ENCODE assay signal across 24 mouse cellular contexts in the genomic region with DNA sequence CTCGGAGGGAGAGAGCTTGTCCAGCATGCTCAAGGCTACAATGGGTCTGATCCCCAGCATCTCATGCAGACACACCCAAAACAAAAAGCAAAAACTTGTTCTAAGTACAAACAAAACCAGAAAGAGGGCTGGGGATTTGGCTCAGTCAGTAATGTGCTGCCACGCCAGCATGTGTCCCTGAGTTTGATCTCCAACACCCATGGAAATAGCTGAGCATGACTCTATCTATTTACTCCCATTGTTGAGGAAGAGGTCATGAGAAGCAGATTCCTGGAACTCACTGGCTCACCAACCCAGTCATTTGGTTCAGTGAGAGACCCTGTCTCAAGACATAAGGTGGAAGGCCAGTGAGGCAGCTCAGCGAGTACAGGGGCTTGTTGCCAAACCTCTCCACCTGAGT. TPM values are rescaled to one million over a fixed set of nuclear protein-coding genes. Genes with fewer than 3 reads are reported as not detected.
DNase-seq lines count a peak whose midpoint lies in the region; ATAC-seq and TF ChIP-seq lines count a peak whose summit lies in the region.
"Had no signal": no experiment of that assay in that cellular context is flagged by ENCODE, and none has a peak within 500 bp of the region (broad histone marks: within the 10 kb centered on the region; RNA-seq: fewer than 3 reads in every experiment).

No protein-coding gene starts in this region.

- no peak for TF ChIP-seq CTCF in gastrocnemius, adult 2 months (IDR thresholded peaks at IDR 0.05)
- no peak for TF ChIP-seq CTCF in heart, postnatal 0 days (IDR thresholded peaks at IDR 0.05; ENCODE audit: low read depth)
- TF ChIP-seq CTCF in liver, postnatal 0 days (IDR thresholded peaks at IDR 0.05; ENCODE audit: low read depth), result no peak

- peak overlapping the region; percentile 84; the same call in 1 of the 2 replicates for H3K27ac ChIP-seq in gastrocnemius, adult 2 months
- H3K27ac ChIP-seq in heart, postnatal 0 days (ENCODE audit: low read depth), result peak overlapping the region; percentile 91
- 0 out of 2 replicates have a peak overlapping the region, but pooled peaks have one; percentile 16 for H3K27ac ChIP-seq in liver, postnatal 0 days (ENCODE audit: low read depth)
- no peak overlapping the region for H3K27ac ChIP-seq in liver, embryonic 11.5 days (ENCODE audit: low read depth, low read length)
- H3K27ac ChIP-seq: forebrain, embryonic 10.5 days; forebrain, embryonic 13.5 days; hindbrain, embryonic 10.5 days; hindbrain, embryonic 13.5 days; intestine, embryonic 15.5 days had no signal

- H3K9ac ChIP-seq in heart, postnatal 0 days (replicated peaks; ENCODE audit: low read depth, low read length), result no peak overlapping the region
- H3K9ac ChIP-seq in liver, postnatal 0 days (replicated peaks), result no peak overlapping the region
- H3K9ac ChIP-seq in liver, embryonic 11.5 days (ENCODE audit: low read depth, low read length), result no peak overlapping the region
- H3K9ac ChIP-seq: forebrain, embryonic 13.5 days; hindbrain, embryonic 13.5 days; intestine, embryonic 15.5 days had no signal

- H3K27me3 ChIP-seq in heart, postnatal 0 days (ENCODE audit: control insufficient read depth, insufficient read depth, low read length), result no peaks in the 10 kb centered on the region
- no peaks in the 10 kb centered on the region for H3K27me3 ChIP-seq in liver, postnatal 0 days (ENCODE audit: insufficient read depth, low read length)
- no peaks in the 10 kb centered on the region for H3K27me3 ChIP-seq in liver, embryonic 11.5 days (replicated peaks; ENCODE audit: control insufficient read depth, insufficient read depth, low read length)
- H3K27me3 ChIP-seq: CH12.LX; forebrain, embryonic 13.5 days; hindbrain, embryonic 13.5 days; intestine, embryonic 15.5 days had no signal

- H3K4me2 ChIP-seq in heart, postnatal 0 days (ENCODE audit: low read depth, low read length), result no peak overlapping the region
- H3K4me2 ChIP-seq in liver, postnatal 0 days (ENCODE audit: low read depth, low read length), result no peak overlapping the region
- no peak overlapping the region for H3K4me2 ChIP-seq in liver, embryonic 11.5 days
- H3K4me2 ChIP-seq: forebrain, embryonic 13.5 days; heart, embryonic 11.5 days; hindbrain, embryonic 13.5 days; intestine, embryonic 15.5 days had no signal

- intact Hi-C loops in gastrocnemius, adult 2 months (cut with DNase I), result loop anchor here (5.0 kb wide), 1 partner anchor 39 kb away; the partner anchor contains the start of gene Insr
- intact Hi-C loops in gastrocnemius, postnatal 14 days (cut with DNase I; ENCODE audit: low total_unique reads), result no loop called here
- intact Hi-C loops in heart, postnatal 14 days (cut with DNase I), result loop anchor here (5.0 kb wide), 1 partner anchor 39 kb away; the partner anchor contains the start of gene Insr

- 71% methylated on average over 3 of the region's 3 CpGs for WGBS in heart, postnatal 0 days
- 76% methylated on average over 3 of the region's 3 CpGs for WGBS in liver, postnatal 0 days (ENCODE audit: insufficient replicate concordance)
- WGBS in liver, embryonic 11.5 days, result 83% methylated on average over 3 of the region's 3 CpGs

- no peak for ATAC-seq in heart, postnatal 0 days (ENCODE audit: insufficient read depth, low read depth)
- ATAC-seq in liver, postnatal 0 days, result no peak
- no peak for ATAC-seq in liver, embryonic 11.5 days (replicated peaks; ENCODE audit: low FRiP score)
- ATAC-seq: forebrain, embryonic 13.5 days; forebrain, embryonic 16.5 days; hindbrain, embryonic 16.5 days; intestine, embryonic 15.5 days had no signal

- H3K4me3 ChIP-seq in gastrocnemius, adult 2 months, result no peak overlapping the region
- H3K4me3 ChIP-seq in heart, postnatal 0 days (ENCODE audit: low read depth, low read length), result no peak overlapping the region
- H3K4me3 ChIP-seq in liver, postnatal 0 days (ENCODE audit: low read depth, low read length), result no peak overlapping the region
- H3K4me3 ChIP-seq in liver, embryonic 11.5 days (ENCODE audit: low read depth, low read length), result no peak overlapping the region
- H3K4me3 ChIP-seq: forebrain, embryonic 10.5 days; forebrain, embryonic 13.5 days; hindbrain, embryonic 10.5 days; hindbrain, embryonic 13.5 days; intestine, embryonic 15.5 days had no signal

- H3K9me3 ChIP-seq in heart, postnatal 0 days (replicated peaks; ENCODE audit: control insufficient read depth, low read length), result no peaks in the 10 kb centered on the region
- H3K9me3 ChIP-seq in liver, postnatal 0 days (ENCODE audit: low read length), result no peaks in the 10 kb centered on the region
- no peaks in the 10 kb centered on the region for H3K9me3 ChIP-seq in liver, embryonic 11.5 days (ENCODE audit: control insufficient read depth, low read length)
- H3K9me3 ChIP-seq: forebrain, embryonic 10.5 days; forebrain, embryonic 13.5 days; G1E; hindbrain, embryonic 13.5 days; intestine, embryonic 15.5 days had no signal

- DNase-seq in gastrocnemius, adult 2 months, result no peak
- DNase-seq in gastrocnemius, postnatal 14 days, result no peak
- no peak for DNase-seq in heart, postnatal 0 days (ENCODE audit: low spot score)
- DNase-seq in heart, postnatal 14 days, result no peak
- no peak for DNase-seq in liver, postnatal 0 days
- DNase-seq in liver, embryonic 11.5 days (ENCODE audit: low spot score), result no peak
- DNase-seq in layer of hippocampus, adult 11-12 months (ENCODE audit: low spot score), result no peak
- DNase-seq: adrenal gland, adult 8-10 months; adrenal gland, postnatal 36 days; B cell, adult 2 months; cerebellum, adult 18-20 months; cerebellum, adult 9-10 months; cerebellum, postnatal 14 days; gastrocnemius, postnatal 25 days had no signal

- peaks cover 48% of the 10 kb centered on the region for H3K4me1 ChIP-seq in heart, postnatal 0 days (ENCODE audit: control insufficient read depth, insufficient read depth)
- H3K4me1 ChIP-seq in liver, postnatal 0 days (ENCODE audit: insufficient read depth), result peaks cover 45% of the 10 kb centered on the region
- H3K4me1 ChIP-seq in liver, embryonic 11.5 days (replicated peaks; ENCODE audit: control insufficient read depth, insufficient read depth, low read length), result peaks cover 6% of the 10 kb centered on the region; the same call in 1 of the 2 replicates
- H3K4me1 ChIP-seq: forebrain, embryonic 10.5 days; forebrain, embryonic 13.5 days; hindbrain, embryonic 10.5 days had no signal

- TF ChIP-seq EP300 in heart, postnatal 0 days (IDR thresholded peaks at IDR 0.05; ENCODE audit: low read depth), result no peak
- no peak for TF ChIP-seq EP300 in liver, postnatal 0 days (IDR thresholded peaks at IDR 0.05; ENCODE audit: low read depth)

- 0 out of 2 replicates have a peak, but pooled peaks cover 3% of the 10 kb centered on the region for H3K36me3 ChIP-seq in heart, postnatal 0 days (replicated peaks; ENCODE audit: control insufficient read depth, insufficient read depth, low read length)
- 0 out of 2 replicates have a peak, but pooled peaks cover 5% of the 10 kb centered on the region for H3K36me3 ChIP-seq in liver, postnatal 0 days (replicated peaks; ENCODE audit: insufficient read depth, low read length)
- H3K36me3 ChIP-seq in liver, embryonic 11.5 days (ENCODE audit: control insufficient read depth, insufficient read depth, low read length), result no peaks in the 10 kb centered on the region
- H3K36me3 ChIP-seq: forebrain, embryonic 10.5 days; G1E; hindbrain, embryonic 13.5 days; intestine, embryonic 15.5 days had no signal

RNA-seq across cellular contexts. Expression of gene Insr, which starts 40.6 kb away (rescaled TPM):
- 10 to 100 TPM; 54.4 to 63.5 TPM for total RNA-seq in gastrocnemius, adult 2 months (2021)
- total RNA-seq in gastrocnemius, postnatal 14 days (2021), result 10 to 100 TPM; 40.4 to 41.4 TPM
- 82.7 and 125 TPM in 2 replicates for total RNA-seq in heart, postnatal 0 days (2014; rRNA removed; ENCODE audit: low replicate concordance)
- polyA plus RNA-seq in heart, postnatal 0 days (2015; fragmentation: Nextera tagmentation; extraction: Ambion mirVana), result 50.2 and 51.4 TPM in 2 replicates
- total RNA-seq in heart, postnatal 14 days (2021), result 100 to 1,000 TPM; 114 to 115 TPM
- 28.9 and 31.3 TPM in 2 replicates for polyA plus RNA-seq in liver, postnatal 0 days (2015; fragmentation: Nextera tagmentation; extraction: Ambion mirVana)
- polyA plus RNA-seq in liver, embryonic 11.5 days (2014; fragmentation: Nextera tagmentation; extraction: Ambion mirVana), result 26.5 and 34.5 TPM in 2 replicates
